Mouse (Mus musculus) hindbrain, embryonic 15.5 days (tissue): ENCODE results near the gene Acvrl1. TPM values are rescaled to one million over a fixed set of nuclear protein-coding genes. Genes with fewer than 3 reads are reported as not detected.
A peak's percentile ranks its signal among the peaks of the same experiment; 100 is the strongest.

Experiments used
- ATAC-seq: fragments of 200-750 bp; cut with Nextera tagmentation; 2 replicates; pipeline ENCODE4 v1.8.0; 2017; ENCODE audit warnings: low read depth, moderate number of reproducible peaks, moderate TSS enrichment; ENCODE audit not compliant: low FRiP score
- H3K27ac ChIP-seq: fragments of 300-500 bp; sonication (generic); replicated peaks from 2 replicates; pipeline ENCODE4 v1.5.1; 2015; ENCODE audit warnings: mild to moderate bottlenecking, inconsistent platforms
- H3K27me3 ChIP-seq: fragments of 300-500 bp; sonication (generic); 2 replicates; pipeline ENCODE4 v1.6.1; 2015; ENCODE audit warnings: control low read depth, inconsistent platforms
- H3K36me3 ChIP-seq: fragments of 300-500 bp; sonication (generic); 2 replicates; pipeline ENCODE4 v1.6.1; 2015; ENCODE audit warnings: control low read depth, inconsistent platforms
- H3K4me1 ChIP-seq: fragments of 300-500 bp; sonication (generic); replicated peaks from 2 replicates; pipeline ENCODE4 v1.6.1; 2015; ENCODE audit warnings: control low read depth, inconsistent platforms
- H3K4me2 ChIP-seq: fragments of 300-500 bp; sonication (generic); 2 replicates; pipeline ENCODE4 v1.6.1; 2015; ENCODE audit warnings: moderate library complexity, mild to moderate bottlenecking, inconsistent platforms
- H3K4me3 ChIP-seq: fragments of 300-500 bp; sonication (generic); 2 replicates; pipeline ENCODE4 v1.5.1; 2015; ENCODE audit warnings: mild to moderate bottlenecking, inconsistent platforms
- H3K9ac ChIP-seq: fragments of 300-500 bp; sonication (generic); 2 replicates; pipeline ENCODE4 v1.6.1; 2015; ENCODE audit warnings: inconsistent platforms
- H3K9me3 ChIP-seq: fragments of 300-500 bp; sonication (generic); 2 replicates; pipeline ENCODE4 v1.6.1; 2016; ENCODE audit warnings: control low read depth, inconsistent platforms
- WGBS: fragments of 180-500 bp; shearing (Covaris S2); methylation state at CpG from one replicate; pipeline ENCODE4 v1.1.7; 2015; 5-methylcytosine and 5-hydroxymethylcytosine counted together
- polyA plus RNA-seq: library from polyadenylated mRNA; unstranded; fragments of >200 nt; fragmentation: Nextera tagmentation; extraction: Ambion mirVana; gene quantifications from 2 replicates; pipeline ENCODE4 v1.2.1, GENCODE M21; 2015

Acvrl1 gene
- polyA plus RNA-seq, 1 experiment from 2014 or later, result 9.6 TPM

DNA sequence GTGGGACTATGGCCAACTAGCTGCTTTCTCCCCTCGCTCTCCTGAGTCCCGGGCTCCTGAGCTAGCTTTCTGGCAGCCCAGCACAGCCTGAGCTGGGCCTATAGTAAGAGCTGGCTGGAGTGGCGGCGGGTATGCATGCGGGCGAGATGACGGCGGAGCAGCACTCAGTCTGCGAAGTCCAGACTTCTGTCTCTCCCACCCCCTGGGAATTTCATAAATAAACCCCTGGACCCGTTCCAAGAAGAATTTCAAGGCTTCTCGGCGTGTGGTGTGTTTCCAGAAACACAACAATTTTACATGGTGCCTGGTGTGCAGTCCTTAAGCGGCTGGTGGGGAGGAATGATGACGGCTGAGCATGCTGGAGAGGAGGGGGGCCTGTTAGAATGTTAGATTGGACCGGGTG lies 34.7 kb downstream of the Acvrl1 start:
- peak; percentile 70; the same call in 1 of the 2 replicates for ATAC-seq
- WGBS, result 24% methylated on average over 15 of the region's 15 CpGs
- H3K4me1 ChIP-seq, result peaks cover 35% of the 10 kb centered on the region
- no peak overlapping the region for H3K9ac ChIP-seq
- H3K9me3 ChIP-seq, result no peaks in the 10 kb centered on the region
- no peaks in the 10 kb centered on the region for H3K36me3 ChIP-seq
- H3K27ac ChIP-seq, result no peak overlapping the region
- H3K27me3 ChIP-seq, result no peaks in the 10 kb centered on the region
- H3K4me3 ChIP-seq, result no peak overlapping the region
- no peak overlapping the region; the same call in 1 of the 2 replicates for H3K4me2 ChIP-seq

DNA sequence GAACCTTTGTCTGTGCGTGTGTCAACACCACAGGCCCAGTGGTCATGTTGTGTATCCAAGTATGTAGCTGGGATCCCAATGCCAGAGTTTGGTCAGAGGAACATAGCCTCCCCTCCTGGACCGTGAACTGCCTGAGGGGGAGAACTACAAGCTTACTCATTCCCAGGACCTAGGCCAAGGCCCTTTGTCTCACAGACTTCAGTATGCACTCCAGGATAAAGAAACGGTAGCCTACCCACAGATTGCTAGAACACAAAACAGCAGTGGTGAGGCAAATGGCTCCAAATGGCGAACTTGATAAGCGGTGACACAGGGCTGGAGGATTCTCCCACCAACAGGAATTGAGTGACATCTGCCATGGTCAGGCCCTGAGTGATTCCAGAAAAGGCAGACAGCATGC lies 35.5 kb downstream of the Acvrl1 start:
- Histone ChIP-seq H3K9me3 (no peaks in the 10 kb centered on the region), H3K4me3 (no peak overlapping the region), H3K4me1 (peaks cover 35% of the 10 kb centered on the region), H3K27ac (0 out of 2 replicates have a peak overlapping the region, but pooled peaks have one; percentile 10), H3K4me2 (no peak overlapping the region), H3K9ac (no peak overlapping the region), H3K36me3 (no peaks in the 10 kb centered on the region), H3K27me3 (no peaks in the 10 kb centered on the region)
- ATAC-seq, result no peak
- 53% methylated on average over 5 of the region's 5 CpGs for WGBS

DNA sequence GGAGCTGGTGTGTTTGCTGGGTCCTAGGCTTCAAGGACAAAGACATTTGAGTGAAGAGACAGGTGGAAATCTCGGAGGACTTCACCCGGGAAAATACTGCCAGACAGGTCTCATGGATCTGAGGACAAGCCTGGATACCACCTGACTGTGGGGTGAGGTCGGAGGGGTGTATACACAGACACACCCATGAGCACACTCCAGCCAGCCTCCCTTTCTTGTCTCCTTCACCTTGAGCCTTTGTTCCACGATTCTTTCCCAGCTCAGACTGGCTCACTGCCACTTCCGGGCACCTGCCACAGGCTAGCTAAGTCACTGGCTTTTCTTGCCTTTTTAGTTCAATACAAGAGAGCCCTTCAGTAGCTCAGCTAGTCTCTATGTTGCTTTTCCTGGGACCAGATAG lies 36.0 kb downstream of the Acvrl1 start:
- Histone ChIP-seq H3K4me3 (no peak overlapping the region), H3K4me2 (no peak overlapping the region), H3K4me1 (peaks cover 35% of the 10 kb centered on the region), H3K9ac (no peak overlapping the region), H3K27me3 (no peaks in the 10 kb centered on the region), H3K27ac (no peak overlapping the region), H3K36me3 (no peaks in the 10 kb centered on the region), H3K9me3 (no peaks in the 10 kb centered on the region)
- 63% methylated on average over 5 of the region's 5 CpGs for WGBS
- ATAC-seq, result no peak

DNA sequence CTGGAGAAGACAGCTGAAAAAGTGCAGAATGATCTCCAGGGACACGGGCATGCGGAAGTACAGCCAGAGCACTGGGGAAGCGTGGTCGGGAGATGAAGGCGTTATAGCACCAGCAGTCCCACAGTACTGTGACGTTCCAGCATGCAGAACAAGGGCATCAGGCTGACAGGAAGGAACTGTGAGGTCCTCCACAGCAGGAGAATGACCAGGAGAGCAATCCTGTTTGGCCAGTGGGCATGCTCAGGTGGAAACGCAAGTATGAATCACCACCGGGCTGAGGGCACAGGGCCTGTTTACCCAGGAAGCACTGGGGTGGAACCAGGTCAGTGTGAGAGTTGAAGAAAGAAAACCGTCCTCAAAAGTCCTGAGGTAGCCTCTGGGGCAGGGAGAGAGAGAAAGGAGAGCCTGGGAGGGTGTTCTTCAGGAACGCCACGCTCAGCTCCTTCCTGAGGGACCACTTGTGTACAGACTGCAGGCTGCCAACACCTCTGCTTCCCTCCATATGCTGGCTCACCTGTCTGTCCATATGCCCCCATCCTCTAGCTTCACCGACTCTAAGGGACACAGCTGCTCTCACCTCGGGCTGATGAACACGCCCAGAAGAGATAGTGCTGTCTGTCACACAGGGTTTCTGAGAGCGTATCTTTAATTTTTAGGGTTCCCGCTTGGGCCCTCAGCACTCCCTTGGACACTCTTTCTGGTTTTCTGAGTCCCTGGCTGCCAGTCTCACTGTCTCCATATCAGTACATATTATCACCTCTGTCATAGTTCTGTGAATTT lies 37.5 kb downstream of the Acvrl1 start:
- H3K9me3 ChIP-seq, result no peaks in the 10 kb centered on the region
- H3K4me3 ChIP-seq, result no peak overlapping the region
- H3K4me1 ChIP-seq, result peaks cover 24% of the 10 kb centered on the region
- no peaks in the 10 kb centered on the region for H3K27me3 ChIP-seq
- no peaks in the 10 kb centered on the region for H3K36me3 ChIP-seq
- ATAC-seq, result no peak
- no peak overlapping the region for H3K9ac ChIP-seq
- 71% methylated on average over 16 of the region's 16 CpGs for WGBS
- no peak overlapping the region for H3K27ac ChIP-seq
- H3K4me2 ChIP-seq, result no peak overlapping the region

- Histone ChIP-seq H3K27me3 (no peaks in the 10 kb centered on the region), H3K9ac (no peak overlapping the region), H3K4me3 (no peak overlapping the region), H3K36me3 (no peaks in the 10 kb centered on the region), H3K4me1 (peaks cover 19% of the 10 kb centered on the region), H3K9me3 (no peaks in the 10 kb centered on the region), H3K27ac (no peak overlapping the region), H3K4me2 (no peak overlapping the region)
- ATAC-seq, result no peak
- 67% methylated on average over 11 of the region's 11 CpGs for WGBS
These were observed 39.2 kb downstream of the Acvrl1 start for GRCm38 (mm10) chr15:101167553-101167952.

- Histone ChIP-seq H3K9ac (no peak overlapping the region), H3K27me3 (no peaks in the 10 kb centered on the region), H3K4me3 (no peak overlapping the region), H3K36me3 (no peaks in the 10 kb centered on the region), H3K4me1 (peaks cover 10% of the 10 kb centered on the region; the same call in 1 of the 2 replicates), H3K27ac (no peak overlapping the region), H3K4me2 (no peak overlapping the region), H3K9me3 (no peaks in the 10 kb centered on the region)
- ATAC-seq, result no peak
- WGBS, result 95% methylated on average over 5 of the region's 5 CpGs
These were observed 41.6 kb downstream of the Acvrl1 start for GRCm38 (mm10) chr15:101169910-101170309.

- Histone ChIP-seq H3K4me1 (peaks cover 15% of the 10 kb centered on the region), H3K27me3 (no peaks in the 10 kb centered on the region), H3K9ac (no peak overlapping the region), H3K36me3 (no peaks in the 10 kb centered on the region), H3K27ac (no peak overlapping the region), H3K4me2 (no peak overlapping the region), H3K9me3 (no peaks in the 10 kb centered on the region), H3K4me3 (no peak overlapping the region)
- 79% methylated on average over 10 of the region's 10 CpGs for WGBS
- ATAC-seq, result no peak
These were observed 42.2 kb downstream of the Acvrl1 start for GRCm38 (mm10) chr15:101170413-101170980.

DNA sequence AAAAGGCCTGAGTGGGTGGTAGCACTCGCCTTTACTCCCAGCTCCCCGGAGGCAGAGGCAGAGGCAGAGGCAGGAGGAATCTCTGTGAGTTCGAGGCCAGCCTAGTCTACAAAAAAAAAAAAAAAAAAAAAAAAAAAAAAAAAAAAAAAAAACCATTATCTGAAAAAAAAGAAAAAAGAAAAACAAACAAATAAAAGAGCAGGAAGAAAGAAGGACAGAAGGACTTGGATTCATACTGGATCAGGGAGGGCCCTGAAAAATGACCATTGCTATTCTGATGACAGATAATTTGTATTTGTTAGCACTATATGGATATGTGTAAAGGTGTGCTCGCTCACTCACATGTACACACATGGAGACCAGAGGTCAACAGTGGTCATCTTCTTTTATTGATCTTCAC lies 43.0 kb downstream of the Acvrl1 start:
- no peak for ATAC-seq
- 82% methylated on average over 4 of the region's 4 CpGs for WGBS
- no peaks in the 10 kb centered on the region for H3K27me3 ChIP-seq
- H3K4me2 ChIP-seq, result no peak overlapping the region
- H3K4me3 ChIP-seq, result no peak overlapping the region
- H3K9ac ChIP-seq, result no peak overlapping the region
- no peaks in the 10 kb centered on the region for H3K36me3 ChIP-seq
- peaks cover 22% of the 10 kb centered on the region for H3K4me1 ChIP-seq
- no peak overlapping the region for H3K27ac ChIP-seq
- H3K9me3 ChIP-seq, result no peaks in the 10 kb centered on the region

- peaks cover 29% of the 10 kb centered on the region for H3K4me1 ChIP-seq
- ATAC-seq, result no peak
These were observed 43.7 kb downstream of the Acvrl1 start for GRCm38 (mm10) chr15:101172016-101172415.

DNA sequence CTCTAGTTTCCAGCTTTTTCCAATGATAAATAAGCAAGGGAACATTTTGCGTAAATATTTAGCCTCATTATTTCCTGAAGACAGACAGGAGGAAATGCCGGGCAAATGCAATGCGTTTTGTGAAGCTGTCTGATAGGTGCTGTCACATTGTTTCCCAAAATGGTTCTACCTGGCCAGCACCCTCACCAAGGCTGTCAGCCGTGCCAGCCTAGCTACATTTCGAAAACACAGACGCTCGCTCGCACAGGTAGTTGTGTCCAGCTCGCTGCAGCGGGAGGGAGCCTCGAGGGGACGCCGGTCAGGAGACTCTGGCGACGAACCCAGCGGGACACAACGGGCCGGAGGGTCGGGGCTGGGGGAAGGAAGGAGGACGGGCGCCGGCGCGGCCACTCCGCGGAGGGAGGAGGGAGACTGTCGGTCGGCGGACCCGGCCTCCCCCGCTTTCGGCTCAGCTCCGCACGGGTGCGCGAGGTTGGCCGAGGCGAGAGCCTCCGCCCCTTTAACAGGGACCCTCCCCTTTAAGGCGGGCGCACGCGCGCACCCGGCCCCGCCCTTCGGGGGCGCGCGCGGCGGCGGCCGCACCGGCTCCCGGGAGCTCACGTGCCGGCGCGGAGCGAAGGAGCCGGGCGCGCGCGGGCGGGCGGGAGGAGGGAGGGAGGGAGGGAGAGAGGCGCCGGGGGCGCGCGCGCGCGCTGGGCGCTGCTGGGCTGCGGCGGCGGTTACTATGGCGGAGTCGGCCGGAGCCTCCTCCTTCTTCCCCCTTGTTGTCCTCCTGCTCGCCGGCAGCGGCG lies 45.3 kb downstream of the Acvrl1 start, which contains the start of gene Acvr1b:
TSS of gene Acvr1b (plus strand) at position 647 of the 791 bp plus-strand sequence.
- Histone ChIP-seq H3K4me3 (peak within 1 kb of the TSS; percentile 66), H3K9ac (peak within 1 kb of the TSS; percentile 82), H3K36me3 (no peaks in the 10 kb centered on the region), H3K4me2 (peak within 1 kb of the TSS; percentile 87), H3K9me3 (no peaks in the 10 kb centered on the region), H3K27me3 (no peaks in the 10 kb centered on the region), H3K4me1 (peaks cover 44% of the 10 kb centered on the region), H3K27ac (peak within 1 kb of the TSS; percentile 92)
- under 1% methylated on average over 33 of the region's 87 CpGs for WGBS
- ATAC-seq, result peak; percentile 93

More at GRCm38 (mm10) chr15:101172016-101172415, 43.7 kb downstream of the Acvrl1 start:
- 95% methylated on average over 2 of the region's 2 CpGs for whole genome bisulfite sequencing
- Histone ChIP-seq H3K36me3 (no peaks in the 10 kb centered on the region), H3K27me3 (no peaks in the 10 kb centered on the region), H3K4me2 (no peak overlapping the region), H3K9me3 (no peaks in the 10 kb centered on the region), H3K27ac (no peak overlapping the region), H3K4me3 (no peak overlapping the region), H3K9ac (no peak overlapping the region)

DNA sequence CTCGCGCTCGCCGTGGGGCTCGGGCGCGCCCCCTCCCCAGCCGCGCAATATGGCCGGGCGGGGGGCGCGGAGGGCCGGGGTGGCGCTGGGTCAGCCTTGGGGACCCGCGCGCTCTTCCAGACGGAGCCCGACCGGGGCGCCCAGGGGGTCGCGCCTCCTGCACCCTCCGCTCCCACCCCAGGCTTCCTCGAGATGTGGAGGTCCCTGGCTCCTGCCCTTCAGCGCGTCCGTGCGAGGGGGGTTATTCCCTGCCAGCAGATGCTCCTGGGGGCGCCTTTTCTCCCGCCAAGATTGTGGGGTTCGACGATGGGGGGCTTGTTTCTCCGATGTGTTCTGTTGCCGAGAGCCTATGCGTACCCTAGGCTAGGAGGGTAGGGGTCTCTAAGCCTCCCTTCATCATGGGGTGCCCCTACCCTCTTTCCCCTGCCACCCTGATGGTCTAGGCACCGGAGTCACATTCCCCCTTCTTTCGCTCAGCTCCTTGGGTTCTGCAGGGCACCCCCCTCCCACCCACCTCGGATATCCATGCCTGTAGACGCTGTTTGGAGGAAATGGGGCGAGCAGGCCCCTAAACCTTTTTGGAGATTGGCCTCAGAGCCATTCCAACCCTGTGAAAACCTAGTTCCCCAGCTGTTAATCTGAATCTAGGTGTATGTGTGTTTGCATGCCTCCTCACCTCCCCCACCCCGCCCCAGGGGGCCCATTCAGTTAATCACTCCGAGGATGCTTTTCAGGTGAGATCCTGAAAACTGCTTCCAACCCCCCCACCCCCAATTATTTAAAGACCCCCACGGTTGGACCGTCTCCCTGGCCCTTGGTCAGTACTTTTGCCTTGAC lies 46.2 kb downstream of the Acvrl1 start:
- Histone ChIP-seq H3K27me3 (no peaks in the 10 kb centered on the region), H3K4me1 (peaks cover 53% of the 10 kb centered on the region), H3K36me3 (no peaks in the 10 kb centered on the region), H3K9me3 (no peaks in the 10 kb centered on the region), H3K4me2 (peak overlapping the region; percentile 87), H3K9ac (peak overlapping the region; percentile 82), H3K4me3 (peak overlapping the region; percentile 66), H3K27ac (peak overlapping the region; percentile 92)
- ATAC-seq, result peak; percentile 70
- under 1% methylated on average over 27 of the region's 46 CpGs for WGBS
